Mouse (Mus musculus) brain, adult 10 weeks (tissue): ENCODE data around the gene Capza3. TPM values are rescaled to one million over a fixed set of nuclear protein-coding genes. Genes with fewer than 3 reads are reported as not detected.

Experiments
- polyA plus RNA-seq: library from polyadenylated mRNA; stranded (reverse); fragments of 350-450 nt; fragmentation: Illumina TruSeq; extraction: RNeasy Lipid Tissue Mini Kit (QIAGEN cat#74804); gene quantifications from one replicate; pipeline ENCODE4 v1.2.3, GENCODE M21; 2015; ENCODE audit warnings: low read depth, low replicate concordance

Gene Capza3
- not detected for polyA plus RNA-seq

GRCm38 (mm10) chr6:140040952-140041351, at the start of gene Capza3:
Gene Capza3, plus strand, starts transcription at chr6:140041252.

DNA sequence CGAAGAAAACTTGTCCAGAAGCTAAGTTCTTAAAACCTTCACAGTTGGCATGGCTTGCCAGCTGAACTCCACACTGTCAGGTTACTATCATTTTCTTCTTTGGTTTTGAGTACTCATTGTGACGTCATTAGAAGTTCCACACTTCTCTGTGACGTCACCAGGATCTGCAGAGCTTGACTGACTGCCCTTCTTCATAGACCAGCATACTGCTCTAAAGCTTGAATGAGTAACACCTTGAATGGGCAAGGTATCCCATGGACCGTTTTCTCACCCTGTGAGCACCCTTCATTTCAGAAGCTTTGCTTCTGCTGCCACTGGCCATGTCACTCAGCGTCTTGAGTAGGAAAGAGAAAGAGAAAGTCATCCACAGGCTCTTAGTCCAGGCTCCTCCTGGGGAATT, 305 bp downstream of the Capza3 start, which contains the start of gene Plcz1:
Plcz1 (minus strand) TSS at position 101 of the 400 bp plus-strand sequence.

Other genes with a start within 250 kb of the Capza3 start
- 0.74 TPM for gene Plcz1, start 205 bp downstream of the Capza3 start, polyA plus RNA-seq